Mouse (Mus musculus) brain, adult 2 months (tissue): ENCODE results near the gene Pigq.

Experiments
- DNase-seq: peaks from one replicate; pipeline ENCODE4 v3.0.0; 2011; ENCODE audit warnings: low read depth, low spot score

Pigq gene

GRCm38 (mm10) chr17:25944366-25945163, at the start of gene Pigq, which contains the start of gene Nhlrc4:
Pigq (minus strand) TSS chr17:25944936.
Nhlrc4 (minus strand) TSS chr17:25944961.
- no peak for DNase-seq

- DNase-seq, result no peak
Measured at GRCm38 (mm10) chr17:25993489-25993888, 48.8 kb upstream of the Pigq start.

GRCm38 (mm10) chr17:25992274-25992673, 47.5 kb upstream of the Pigq start:
- no peak for DNase-seq

- DNase-seq, result no peak
Measured at GRCm38 (mm10) chr17:25990331-25990730, 45.6 kb upstream of the Pigq start.

GRCm38 (mm10) chr17:25985306-25986294, 40.9 kb upstream of the Pigq start, which contains the start of gene Capn15:
Capn15 (minus strand) TSS chr17:25985796.
- DNase-seq, result peak; percentile 99

- peak; percentile 35 for DNase-seq
Measured at GRCm38 (mm10) chr17:25984556-25985305, 40.0 kb upstream of the Pigq start.

- DNase-seq, result no peak
Measured at GRCm38 (mm10) chr17:25984066-25984465, 39.3 kb upstream of the Pigq start.

- DNase-seq, result no peak
Measured at GRCm38 (mm10) chr17:25982913-25983312, 38.2 kb upstream of the Pigq start.

GRCm38 (mm10) chr17:25980854-25981253, 36.1 kb upstream of the Pigq start:
- peak; percentile 85 for DNase-seq

- DNase-seq, result no peak
Measured at GRCm38 (mm10) chr17:25979829-25980738, 35.3 kb upstream of the Pigq start.

GRCm38 (mm10) chr17:25970954-25971707, 26.4 kb upstream of the Pigq start:
- DNase-seq, result no peak

- peak; percentile 67 for DNase-seq
Measured at GRCm38 (mm10) chr17:25970448-25970847, 25.7 kb upstream of the Pigq start.

- DNase-seq, result no peak
Measured at GRCm38 (mm10) chr17:25968176-25968575, 23.4 kb upstream of the Pigq start.

- DNase-seq, result peak; percentile 79
Measured at GRCm38 (mm10) chr17:25967652-25968051, 22.9 kb upstream of the Pigq start.

GRCm38 (mm10) chr17:25964271-25964670, 19.5 kb upstream of the Pigq start:
- peak; percentile 69 for DNase-seq

- DNase-seq, result no peak
Measured at GRCm38 (mm10) chr17:25962413-25962905, 17.7 kb upstream of the Pigq start.

GRCm38 (mm10) chr17:25961566-25961965, 16.8 kb upstream of the Pigq start:
- DNase-seq, result no peak

GRCm38 (mm10) chr17:25959630-25960467, 15.1 kb upstream of the Pigq start:
- no peak for DNase-seq
